Mouse (Mus musculus): Measurements from ENCODE around the gene Stac2. TPM values are rescaled to one million over a fixed set of nuclear protein-coding genes. Genes with fewer than 3 reads are reported as not detected.

The Stac2 gene
- polyA plus RNA-seq, 1 experiment, result 1.0 TPM

- peak; percentile 79 for DNase-seq (ENCODE audit: low read depth, low spot score)
- under 1% methylated on average over 66 of the region's 69 CpGs for WGBS
Measured at GRCm38 (mm10) chr11:98026570-98027296, 26.5 kb downstream of the Stac2 start, which contains the start of gene Rpl19. Gene Rpl19, plus strand, starts transcription at chr11:98026710.

DNA sequence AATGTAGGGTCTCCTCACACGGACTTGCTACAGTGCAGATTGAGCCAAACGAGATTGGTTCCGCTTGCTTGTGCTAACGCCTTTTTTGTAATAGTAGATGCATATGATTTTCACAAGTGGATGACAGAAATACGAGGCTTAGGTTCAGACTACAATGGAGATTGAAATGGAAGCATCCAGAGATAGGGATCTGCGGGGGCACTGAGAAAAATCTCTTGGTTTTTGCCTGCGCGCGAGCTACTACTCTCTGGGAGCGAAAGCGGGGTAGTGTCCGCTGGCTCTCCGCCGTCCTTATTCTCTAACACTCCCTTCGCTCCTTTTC is 27.1 kb downstream of the Stac2 start:
- WGBS, result 6% methylated on average over 15 of the region's 15 CpGs
- no peak for DNase-seq (ENCODE audit: low read depth, low spot score)

- no peak for DNase-seq (ENCODE audit: low read depth, low spot score)
- 77% methylated on average over 3 of the region's 3 CpGs for WGBS
Measured at GRCm38 (mm10) chr11:98024516-98024915, 28.7 kb downstream of the Stac2 start.

- DNase-seq (ENCODE audit: low read depth, low spot score), result no peak
- 3% methylated on average over 52 of the region's 52 CpGs for WGBS
Measured at GRCm38 (mm10) chr11:98022555-98023371, 30.5 kb downstream of the Stac2 start, which contains the start of gene Cacnb1. Gene Cacnb1, minus strand, starts transcription at chr11:98023034.

DNA sequence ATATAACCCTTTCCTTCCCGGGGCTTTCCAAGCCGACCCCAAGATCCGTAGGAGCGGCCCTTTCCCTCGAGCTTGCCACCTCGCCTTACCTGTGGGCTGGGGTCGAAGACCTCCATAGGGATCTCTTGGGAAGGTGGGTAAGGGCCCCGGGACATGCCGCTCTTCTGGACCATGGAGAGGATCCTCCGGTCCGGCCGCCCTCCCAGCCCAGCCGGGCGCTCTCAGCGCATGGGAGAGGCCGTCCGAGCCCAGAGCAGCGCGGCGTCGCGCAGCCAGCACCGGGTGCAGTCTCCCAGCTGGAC is 31.1 kb downstream of the Stac2 start:
- no peak for DNase-seq (ENCODE audit: low read depth, low spot score)
- WGBS, result 1% methylated on average over 23 of the region's 23 CpGs

DNA sequence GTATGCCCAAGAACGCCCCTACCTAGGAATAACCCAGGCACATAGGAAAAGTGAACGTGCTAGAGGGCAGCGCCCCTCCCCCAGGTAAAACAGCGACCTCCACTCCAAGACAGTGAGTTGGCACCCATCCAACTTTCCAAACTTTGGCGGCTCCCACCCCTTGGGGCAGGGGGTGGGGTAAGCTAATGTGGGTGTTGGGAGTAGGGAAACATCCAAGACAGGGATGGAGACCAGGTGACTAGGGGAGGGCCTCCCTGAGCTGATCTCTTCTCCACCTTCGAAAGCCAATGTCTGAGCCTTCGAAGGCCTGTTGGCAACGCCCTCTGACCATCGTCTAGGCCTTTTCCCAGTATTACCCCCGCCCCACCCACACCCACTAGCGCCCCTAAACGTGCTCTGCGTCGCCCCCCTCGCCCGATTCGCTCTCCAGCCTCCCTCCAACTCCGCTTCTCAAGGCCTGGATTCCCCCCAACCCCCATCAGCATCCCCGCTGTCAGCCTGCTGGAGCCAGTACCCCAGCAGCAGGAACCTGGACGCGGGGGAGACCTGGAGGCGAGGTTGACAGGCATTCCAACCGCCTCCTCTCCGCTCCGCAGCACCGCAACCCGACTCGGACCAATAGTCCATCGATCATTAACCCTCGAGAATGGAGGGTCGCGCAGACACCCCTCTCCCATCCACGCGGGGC is 31.6 kb downstream of the Stac2 start:
- 8% methylated on average over 34 of the region's 34 CpGs for WGBS
- no peak for DNase-seq (ENCODE audit: low read depth, low spot score)

- DNase-seq (ENCODE audit: low read depth, low spot score), result no peak
- 49% methylated on average over 2 of the region's 2 CpGs for whole genome bisulfite sequencing
Measured at GRCm38 (mm10) chr11:98021118-98021517, 32.1 kb downstream of the Stac2 start.

GRCm38 (mm10) chr11:98020710-98021109 is 32.6 kb downstream of the Stac2 start:
- WGBS, result 46% methylated on average over 1 of the region's 1 CpGs
- DNase-seq (ENCODE audit: low read depth, low spot score), result no peak

- no peak for DNase-seq (ENCODE audit: low read depth, low spot score)
- 66% methylated on average over 8 of the region's 8 CpGs for WGBS
Measured at GRCm38 (mm10) chr11:98019883-98020610, 33.2 kb downstream of the Stac2 start.

DNA sequence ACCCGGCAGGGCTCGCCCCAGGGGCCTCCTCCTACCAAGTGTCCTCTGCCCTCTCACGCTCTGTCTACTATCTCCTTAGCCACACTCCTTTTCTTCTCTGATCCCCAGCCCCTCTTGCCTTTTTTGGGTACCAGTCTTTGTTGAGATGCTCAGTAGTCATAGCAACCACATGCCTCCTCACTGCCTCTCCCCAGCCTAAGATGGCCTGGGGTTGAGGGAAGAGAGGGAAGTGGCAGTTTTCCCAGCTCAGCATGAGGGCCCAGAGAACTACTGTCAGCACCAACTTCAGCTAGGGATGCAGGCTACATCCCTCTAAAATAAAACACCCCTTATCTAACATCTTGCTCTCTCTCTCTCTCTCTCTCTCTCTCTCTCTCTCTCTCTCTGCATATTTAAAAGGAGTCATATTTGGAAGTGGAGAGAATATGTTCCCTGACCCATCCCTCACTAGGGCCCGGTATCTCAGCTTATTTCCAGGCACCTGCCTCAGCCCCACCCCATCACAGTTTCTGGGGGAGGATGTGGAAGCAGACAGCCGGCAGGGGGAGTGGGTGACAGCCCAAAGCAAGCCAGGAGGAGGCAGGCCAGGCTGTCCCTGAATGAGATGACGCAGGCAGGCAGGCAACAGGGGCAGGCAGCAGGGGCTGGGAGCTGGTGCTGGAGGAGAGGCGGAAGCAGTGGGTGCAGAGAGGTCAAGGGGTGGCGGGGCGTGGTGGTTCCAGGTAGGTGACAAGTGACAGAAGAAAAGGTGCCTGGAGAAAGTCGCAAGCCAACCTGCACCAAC is 34.2 kb downstream of the Stac2 start:
- DNase-seq (ENCODE audit: low read depth, low spot score), result no peak
- WGBS, result 40% methylated on average over 10 of the region's 10 CpGs

DNA sequence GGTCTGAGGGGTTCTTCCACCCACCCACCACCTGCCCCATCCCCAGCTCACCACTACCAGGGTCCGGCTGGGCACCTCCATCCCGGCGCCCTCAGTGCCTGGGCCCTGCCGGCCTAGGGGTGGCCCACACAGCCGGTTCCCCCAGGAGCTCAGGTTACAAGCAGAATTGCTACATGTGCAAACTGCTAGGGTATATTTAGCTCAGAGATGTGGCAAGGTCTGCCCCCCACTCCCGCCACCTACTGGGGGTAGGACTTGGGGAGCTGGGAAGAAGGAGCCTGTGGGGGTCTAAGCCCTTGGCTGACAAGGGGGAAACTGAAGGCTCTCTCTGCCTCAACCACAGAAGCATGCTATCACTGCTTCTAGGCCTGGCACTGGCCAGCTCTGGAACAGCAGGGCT is 35.0 kb downstream of the Stac2 start:
- 88% methylated on average over 6 of the region's 6 CpGs for WGBS
- DNase-seq (ENCODE audit: low read depth, low spot score), result no peak

GRCm38 (mm10) chr11:98016824-98017223 is 36.4 kb downstream of the Stac2 start:
- 91% methylated on average over 4 of the region's 4 CpGs for WGBS
- no peak for DNase-seq (ENCODE audit: low read depth, low spot score)

DNA sequence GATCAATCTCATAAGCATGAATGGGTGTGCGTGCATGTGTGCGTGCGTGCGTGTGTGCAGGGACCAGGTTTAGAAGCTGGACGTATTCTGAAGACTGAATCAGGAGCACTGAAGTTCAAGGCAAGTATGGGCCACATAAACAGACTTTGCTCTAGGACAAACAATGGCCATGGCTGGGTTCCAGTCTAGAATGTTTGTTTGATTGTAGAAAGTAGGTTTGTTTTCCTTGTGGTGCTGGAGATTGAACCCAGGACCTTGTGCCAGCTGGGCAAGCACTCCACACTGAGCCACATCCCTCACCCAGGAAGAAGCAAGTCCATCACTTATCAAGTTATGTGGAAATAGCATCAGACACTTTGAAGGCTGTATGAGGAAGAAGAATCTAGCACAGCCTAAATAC is 37.1 kb downstream of the Stac2 start:
- DNase-seq (ENCODE audit: low read depth, low spot score), result no peak
- WGBS, result 62% methylated on average over 5 of the region's 5 CpGs

DNA sequence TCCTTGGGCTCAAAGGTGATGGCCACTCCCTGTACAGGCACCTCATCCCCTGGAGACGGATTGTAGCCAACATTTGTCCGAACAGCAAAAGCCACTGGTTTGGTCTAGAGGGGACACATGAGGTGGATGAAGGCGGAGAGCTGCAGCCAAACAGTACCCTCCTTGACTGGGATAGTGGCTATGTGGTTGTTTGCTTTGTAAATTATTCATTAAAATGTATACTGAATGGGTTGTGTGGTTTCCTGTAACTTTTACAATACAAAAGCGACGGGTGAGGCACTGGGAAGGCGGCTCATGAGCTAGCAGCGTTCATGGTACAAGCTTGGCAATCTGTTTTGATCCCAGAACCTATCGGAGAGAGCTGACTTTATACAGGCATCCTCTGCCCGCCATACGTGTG is 40.4 kb downstream of the Stac2 start:
- WGBS, result 36% methylated on average over 10 of the region's 10 CpGs
- DNase-seq (ENCODE audit: low read depth, low spot score), result no peak

DNA sequence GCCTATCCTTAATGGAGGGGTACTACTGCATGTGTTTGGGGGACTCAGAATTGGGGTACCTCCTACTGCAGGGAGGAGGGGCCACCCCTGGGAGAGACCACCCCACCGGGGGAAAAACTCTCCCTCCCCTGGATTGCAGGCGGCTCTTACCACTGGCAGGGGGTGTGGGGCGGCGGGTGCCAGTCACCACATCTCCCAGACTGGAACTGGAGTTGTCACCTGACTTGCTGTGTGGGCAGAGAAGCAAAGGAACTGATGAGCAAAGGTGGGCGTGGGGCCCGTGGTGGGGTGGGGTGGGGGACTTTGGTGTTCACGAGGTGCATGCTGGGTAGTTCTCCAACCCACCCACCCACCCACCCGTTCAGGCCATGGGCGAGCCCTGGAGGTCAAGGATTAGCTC is 41.5 kb downstream of the Stac2 start:
- DNase-seq (ENCODE audit: low read depth, low spot score), result no peak
- WGBS, result 68% methylated on average over 9 of the region's 9 CpGs

DNA sequence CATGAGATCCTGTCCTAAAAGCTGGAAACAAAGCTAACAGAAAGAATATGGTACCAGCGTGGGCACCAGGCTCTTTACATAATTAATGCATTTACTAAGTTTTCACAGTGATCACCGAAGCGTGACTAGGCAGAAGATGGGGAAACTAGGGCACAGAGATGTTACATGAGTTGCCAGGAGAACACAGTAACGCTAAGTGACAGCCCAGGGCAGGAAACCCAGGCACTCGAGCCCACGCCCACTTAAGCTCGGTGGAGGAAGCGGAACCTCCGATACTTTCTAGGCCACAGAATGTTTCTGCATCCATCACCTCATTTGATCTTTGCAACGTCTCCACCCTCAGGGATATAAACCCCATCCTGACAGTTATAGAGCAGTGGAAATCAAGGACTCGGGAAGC is 45.2 kb downstream of the Stac2 start:
- DNase-seq (ENCODE audit: low read depth, low spot score), result no peak

GRCm38 (mm10) chr11:98005686-98006085 is 47.6 kb downstream of the Stac2 start:
- no peak for DNase-seq (ENCODE audit: low read depth, low spot score)
- WGBS, result 67% methylated on average over 10 of the region's 10 CpGs

More for the DNA sequence above, 45.2 kb downstream of the Stac2 start:
- WGBS, result 64% methylated on average over 11 of the region's 11 CpGs

DNA sequence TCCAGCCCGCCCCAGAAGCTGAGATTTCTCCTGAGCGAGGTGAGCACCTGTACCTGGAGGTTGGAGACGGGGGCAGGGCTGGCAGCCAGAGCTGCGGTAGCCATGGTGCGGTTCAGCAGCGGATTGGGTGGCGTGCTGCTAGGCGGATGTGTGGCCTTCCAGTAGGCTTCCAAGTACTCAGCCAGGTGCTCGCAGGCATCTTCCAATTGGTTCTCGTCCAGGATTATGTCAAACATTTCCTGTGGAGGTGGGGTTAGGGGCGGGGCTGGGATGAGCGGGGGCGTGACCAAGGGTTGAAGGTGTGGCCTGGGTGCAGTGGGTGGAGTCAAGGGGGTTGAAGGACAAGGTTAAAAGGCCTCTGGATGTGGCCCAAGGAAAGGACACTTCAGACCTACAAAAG is 48.2 kb downstream of the Stac2 start:
- 51% methylated on average over 13 of the region's 13 CpGs for WGBS
- DNase-seq (ENCODE audit: low read depth, low spot score), result no peak

DNA sequence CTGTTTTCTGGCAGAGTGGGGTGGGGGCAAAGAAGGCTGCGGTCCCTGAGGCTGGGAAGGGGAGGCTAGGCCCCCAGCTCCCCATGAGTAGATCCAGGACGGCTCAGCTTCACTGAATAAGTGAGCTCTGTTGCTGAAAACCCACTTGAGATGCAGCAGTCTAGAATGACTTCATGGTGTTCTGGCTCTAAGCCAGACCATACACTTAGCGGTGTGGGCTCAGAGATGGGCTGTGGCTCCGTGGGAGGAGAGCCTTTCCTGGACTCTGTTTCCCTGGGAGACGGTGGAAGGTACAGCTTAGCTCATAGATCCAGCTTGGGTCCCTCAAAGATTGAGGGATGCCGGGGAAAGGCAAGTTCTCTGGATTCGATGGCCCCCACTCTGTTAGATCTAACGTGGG is 49.1 kb downstream of the Stac2 start:
- no peak for DNase-seq (ENCODE audit: low read depth, low spot score)
- 73% methylated on average over 8 of the region's 8 CpGs for WGBS
